Mouse (Mus musculus) heart, postnatal 0 days (tissue): ENCODE measurements around the gene Pyroxd1. TPM values are rescaled to one million over a fixed set of nuclear protein-coding genes. Genes with fewer than 3 reads are reported as not detected.

ENCODE experiments used
- ATAC-seq: fragments of 200-750 bp; cut with Nextera tagmentation; 2 replicates; pipeline ENCODE4 v1.8.0; 2017; ENCODE audit warnings: low read depth, moderate number of reproducible peaks, moderate library complexity; ENCODE audit not compliant: insufficient read depth
- DNase-seq: peaks from one replicate; pipeline ENCODE4 v3.0.0-alpha.2; 2016; ENCODE audit warnings: low spot score
- H3K27ac ChIP-seq: fragments of 300-500 bp; sonication (generic); 2 replicates; pipeline ENCODE4 v1.5.1; 2014; ENCODE audit warnings: low read depth, mild to moderate bottlenecking
- H3K27me3 ChIP-seq: fragments of 300-500 bp; sonication (generic); 2 replicates; pipeline ENCODE4 v1.6.1; 2014; ENCODE audit warnings: low read length, mixed read lengths; ENCODE audit not compliant: control insufficient read depth, insufficient read depth
- H3K36me3 ChIP-seq: fragments of 300-500 bp; sonication (generic); replicated peaks from 2 replicates; pipeline ENCODE4 v1.6.1; 2014; ENCODE audit warnings: low read length, mixed read lengths; ENCODE audit not compliant: control insufficient read depth, insufficient read depth
- H3K4me1 ChIP-seq: fragments of 300-500 bp; sonication (generic); 2 replicates; pipeline ENCODE4 v1.6.1; 2014; ENCODE audit warnings: antibody characterized with exemption; ENCODE audit not compliant: control insufficient read depth, insufficient read depth
- H3K4me2 ChIP-seq: fragments of 300-500 bp; sonication (generic); 2 replicates; pipeline ENCODE4 v1.6.1; 2014; ENCODE audit warnings: low read depth, mild to moderate bottlenecking, low read length, moderate library complexity
- H3K4me3 ChIP-seq: fragments of 300-500 bp; sonication (generic); 2 replicates; pipeline ENCODE4 v1.5.1; 2014; ENCODE audit warnings: low read depth, low read length
- H3K9ac ChIP-seq: fragments of 300-500 bp; sonication (generic); replicated peaks from 2 replicates; pipeline ENCODE4 v1.6.1; 2014; ENCODE audit warnings: low read depth, low read length, mixed read lengths
- H3K9me3 ChIP-seq: fragments of 300-500 bp; sonication (generic); replicated peaks from 2 replicates; pipeline ENCODE4 v1.6.1; 2016; ENCODE audit warnings: low read length; ENCODE audit not compliant: control insufficient read depth
- CTCF ChIP-seq: IDR thresholded peaks from 2 replicates; pipeline ENCODE4 v1.5.1; 2016; ENCODE audit warnings: antibody characterized with exemption, control low read depth, low read depth
- EP300 ChIP-seq: IDR thresholded peaks from 2 replicates; pipeline ENCODE4 v1.6.1; 2016; ENCODE audit warnings: antibody characterized with exemption, low read depth
- WGBS: fragments of 180-500 bp; shearing (Covaris S2); extraction: QIAGEN DNeasy Blood & Tissue Kit; methylation state at CpG from one replicate; pipeline ENCODE4 v1.1.7; 2014; 5-methylcytosine and 5-hydroxymethylcytosine counted together
- polyA plus RNA-seq: library from polyadenylated mRNA; unstranded; fragments of >200 nt; fragmentation: Nextera tagmentation; extraction: Ambion mirVana; gene quantifications from 2 replicates; pipeline ENCODE4 v1.2.1, GENCODE M21; 2015
- total RNA-seq: library from RNA; depleted of rRNA; stranded (reverse); fragments of >200 nt; gene quantifications from 2 replicates; pipeline ENCODE4 v1.2.3, GENCODE M21; 2014; ENCODE audit warnings: low replicate concordance

Gene Pyroxd1
- total and polyA plus RNA-seq, 2 experiments from 2014 or later, result 6.1 to 14.8 TPM

DNA sequence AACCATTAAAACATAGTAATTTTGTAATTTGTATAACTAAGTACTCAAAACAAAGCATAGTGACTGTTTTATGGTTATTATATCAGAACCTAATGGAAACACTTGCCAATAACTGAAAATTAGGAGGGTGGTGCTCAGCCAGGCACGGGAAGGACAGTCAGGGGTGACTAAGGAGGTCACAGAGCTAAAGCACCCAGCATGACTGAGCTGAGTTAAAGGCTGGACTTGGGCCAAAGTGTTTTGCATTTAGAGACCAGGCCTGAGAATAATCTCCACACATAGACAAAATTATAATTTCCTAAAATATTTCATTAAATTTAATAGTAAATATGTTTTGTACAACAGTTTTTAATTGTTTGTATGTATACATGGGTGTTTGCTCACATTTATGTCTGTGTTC lies 31.6 kb downstream of the Pyroxd1 start:
- Histone ChIP-seq H3K27me3 (no peaks in the 10 kb centered on the region), H3K4me2 (no peak overlapping the region), H3K9me3 (no peaks in the 10 kb centered on the region), H3K27ac (no peak overlapping the region), H3K9ac (no peak overlapping the region), H3K36me3 (peaks cover 40% of the 10 kb centered on the region), H3K4me1 (no peaks in the 10 kb centered on the region), H3K4me3 (no peak overlapping the region)
- ATAC-seq (no peak), DNase-seq (no peak)
- 53% methylated on average over 1 of the region's 1 CpGs for WGBS
- no peak for TF ChIP-seq CTCF
- no peak for TF ChIP-seq EP300

DNA sequence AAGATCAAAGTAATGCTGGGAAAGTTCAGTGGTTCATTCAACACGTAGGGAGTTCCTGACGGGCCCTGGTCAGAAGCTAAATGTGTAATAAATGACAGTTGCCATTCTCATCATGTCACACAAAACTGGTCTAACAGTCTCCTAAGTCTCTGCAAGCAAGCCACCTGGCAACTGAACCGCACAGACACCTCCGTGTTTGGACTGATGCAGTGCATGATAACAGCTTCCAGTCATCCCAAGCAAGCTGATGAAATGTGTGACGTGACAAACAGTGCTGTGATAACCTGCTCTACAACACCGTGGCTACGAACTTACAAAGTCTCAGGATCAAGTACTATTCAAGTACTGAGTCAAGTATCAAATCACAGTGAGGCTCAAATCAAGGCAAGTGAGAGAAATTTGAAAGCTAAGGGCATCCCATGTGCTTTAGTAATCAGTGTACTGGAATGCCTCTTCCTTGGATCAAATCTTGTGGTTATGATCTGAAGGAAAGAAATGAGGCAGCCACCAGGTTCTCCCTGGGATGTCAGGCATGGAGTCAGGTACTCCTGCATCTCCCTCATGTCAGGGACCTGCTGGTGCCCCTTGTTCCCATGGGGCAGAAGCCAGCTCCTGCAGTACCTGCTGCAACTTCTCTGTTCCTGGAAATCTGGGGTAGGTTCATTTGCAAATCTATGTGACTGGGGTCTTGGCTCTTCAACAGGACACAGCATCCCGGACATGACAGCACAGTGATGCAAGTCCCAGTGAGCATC lies 33.3 kb downstream of the Pyroxd1 start:
- no peaks in the 10 kb centered on the region for H3K4me1 ChIP-seq
- TF ChIP-seq CTCF (no peak), EP300 (no peak)
- no peak for ATAC-seq
- peaks cover 31% of the 10 kb centered on the region for H3K36me3 ChIP-seq
- no peak overlapping the region for H3K9ac ChIP-seq
- no peak for DNase-seq
- no peaks in the 10 kb centered on the region for H3K9me3 ChIP-seq
- no peak overlapping the region for H3K27ac ChIP-seq
- H3K27me3 ChIP-seq, result no peaks in the 10 kb centered on the region
- no peak overlapping the region for H3K4me3 ChIP-seq
- WGBS, result 69% methylated on average over 8 of the region's 8 CpGs
- H3K4me2 ChIP-seq, result no peak overlapping the region

GRCm38 (mm10) chr6:142379961-142380360 lies 34.5 kb downstream of the Pyroxd1 start:
- H3K4me3 ChIP-seq, result no peak overlapping the region
- H3K27ac ChIP-seq, result no peak overlapping the region
- WGBS, result 86% methylated on average over 6 of the region's 6 CpGs
- no peaks in the 10 kb centered on the region for H3K27me3 ChIP-seq
- TF ChIP-seq CTCF, result no peak
- H3K4me2 ChIP-seq, result no peak overlapping the region
- H3K9ac ChIP-seq, result no peak overlapping the region
- no peaks in the 10 kb centered on the region for H3K9me3 ChIP-seq
- peaks cover 21% of the 10 kb centered on the region for H3K36me3 ChIP-seq
- no peaks in the 10 kb centered on the region for H3K4me1 ChIP-seq
- ATAC-seq (no peak), DNase-seq (no peak)

DNA sequence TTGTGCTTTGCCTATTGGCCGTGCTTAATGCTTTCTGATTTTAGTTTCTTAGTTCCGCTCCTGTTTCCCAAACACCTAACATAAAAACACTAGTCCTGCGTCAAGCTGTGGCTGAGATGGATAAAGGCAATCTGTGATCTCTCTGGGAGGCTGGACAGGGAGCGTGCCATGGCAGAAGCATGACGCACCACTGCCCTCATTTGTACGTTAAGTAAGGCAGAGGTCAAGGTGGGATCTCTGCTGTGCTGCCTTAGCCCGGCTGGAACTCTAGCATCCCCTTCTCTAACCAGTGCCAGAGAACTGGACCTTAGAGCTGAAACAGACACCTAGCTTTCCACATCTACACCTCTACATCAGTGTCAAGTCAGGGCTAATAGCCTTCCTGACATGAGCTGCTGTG lies 36.2 kb downstream of the Pyroxd1 start:
- 86% methylated on average over 7 of the region's 7 CpGs for WGBS
- Histone ChIP-seq H3K9ac (no peak overlapping the region), H3K9me3 (no peaks in the 10 kb centered on the region), H3K4me1 (no peaks in the 10 kb centered on the region; the same call in 1 of the 2 replicates), H3K27me3 (no peaks in the 10 kb centered on the region), H3K36me3 (peaks cover 7% of the 10 kb centered on the region), H3K27ac (no peak overlapping the region), H3K4me2 (no peak overlapping the region), H3K4me3 (no peak overlapping the region)
- DNase-seq (no peak), ATAC-seq (no peak)
- TF ChIP-seq CTCF (no peak), EP300 (no peak)

DNA sequence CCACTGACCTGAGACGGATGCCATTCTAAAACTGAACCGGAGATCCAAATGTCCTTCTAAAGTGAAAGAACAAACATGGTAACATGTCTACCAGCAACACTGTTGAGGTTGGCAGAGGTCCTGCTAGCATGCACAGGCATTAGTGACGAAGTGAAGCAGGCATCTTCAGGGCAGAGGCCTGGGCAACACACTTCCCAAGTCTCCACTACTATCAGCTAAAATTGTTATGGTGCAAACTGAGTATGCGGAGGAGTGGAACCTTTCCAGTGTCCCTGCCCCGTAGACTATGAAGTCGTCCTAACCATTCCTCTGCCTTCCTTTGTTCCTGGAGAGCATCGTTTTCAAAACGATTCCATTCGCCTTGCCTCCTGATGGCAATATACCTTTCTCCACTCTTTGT lies 39.1 kb downstream of the Pyroxd1 start:
- WGBS, result 89% methylated on average over 9 of the region's 9 CpGs
- Histone ChIP-seq H3K27me3 (no peaks in the 10 kb centered on the region), H3K4me3 (no peak overlapping the region), H3K36me3 (no peaks in the 10 kb centered on the region), H3K4me1 (peaks cover 5% of the 10 kb centered on the region; the same call in 1 of the 2 replicates), H3K27ac (no peak overlapping the region), H3K9ac (no peak overlapping the region), H3K9me3 (no peaks in the 10 kb centered on the region), H3K4me2 (no peak overlapping the region)
- no peak for DNase-seq
- ATAC-seq, result no peak
- no peak for TF ChIP-seq EP300
- no peak for TF ChIP-seq CTCF
